Mouse (Mus musculus) stomach, embryonic 15.5 days (tissue): ENCODE measurements at regions not wholly inside any gene's neighbourhood (a gene's known extent, or its start where the extent isn't known, plus 50 kb on each side); places are given as distances from the start of the nearest gene placed in this dataset.
A peak's percentile ranks its signal among the peaks of the same experiment; 100 is the strongest.

Experiments used
- ATAC-seq: fragments of 200-750 bp; cut with Nextera tagmentation; 2 replicates; pipeline ENCODE4 v1.8.0; 2017; ENCODE audit warnings: low read depth, moderate number of reproducible peaks, moderate TSS enrichment; ENCODE audit not compliant: insufficient read depth, low FRiP score
- H3K27ac ChIP-seq: fragments of 300-500 bp; sonication (generic); 2 replicates; pipeline ENCODE4 v1.5.1; 2015; ENCODE audit warnings: mild to moderate bottlenecking, inconsistent platforms
- H3K27me3 ChIP-seq: fragments of 300-500 bp; sonication (generic); replicated peaks from 2 replicates; pipeline ENCODE4 v1.6.1; 2015; ENCODE audit warnings: inconsistent platforms
- H3K36me3 ChIP-seq: fragments of 300-500 bp; sonication (generic); 2 replicates; pipeline ENCODE4 v1.6.1; 2015; ENCODE audit warnings: inconsistent platforms
- H3K4me1 ChIP-seq: fragments of 300-500 bp; sonication (generic); 2 replicates; pipeline ENCODE4 v1.6.1; 2015; ENCODE audit warnings: inconsistent platforms
- H3K4me2 ChIP-seq: fragments of 300-500 bp; sonication (generic); 2 replicates; pipeline ENCODE4 v1.6.1; 2015; ENCODE audit warnings: mild to moderate bottlenecking, inconsistent platforms
- H3K4me3 ChIP-seq: fragments of 300-500 bp; sonication (generic); replicated peaks from 2 replicates; pipeline ENCODE4 v1.5.1; 2015; ENCODE audit warnings: inconsistent platforms
- H3K9ac ChIP-seq: fragments of 300-500 bp; sonication (generic); 2 replicates; pipeline ENCODE4 v1.6.1; 2015; ENCODE audit warnings: inconsistent platforms
- H3K9me3 ChIP-seq: fragments of 300-500 bp; sonication (generic); 2 replicates; pipeline ENCODE4 v1.6.1; 2016; ENCODE audit warnings: inconsistent platforms
- WGBS: fragments of 180-500 bp; shearing (Covaris S2); methylation state at CpG from one replicate; pipeline ENCODE4 v1.1.7; 2015; 5-methylcytosine and 5-hydroxymethylcytosine counted together

DNA sequence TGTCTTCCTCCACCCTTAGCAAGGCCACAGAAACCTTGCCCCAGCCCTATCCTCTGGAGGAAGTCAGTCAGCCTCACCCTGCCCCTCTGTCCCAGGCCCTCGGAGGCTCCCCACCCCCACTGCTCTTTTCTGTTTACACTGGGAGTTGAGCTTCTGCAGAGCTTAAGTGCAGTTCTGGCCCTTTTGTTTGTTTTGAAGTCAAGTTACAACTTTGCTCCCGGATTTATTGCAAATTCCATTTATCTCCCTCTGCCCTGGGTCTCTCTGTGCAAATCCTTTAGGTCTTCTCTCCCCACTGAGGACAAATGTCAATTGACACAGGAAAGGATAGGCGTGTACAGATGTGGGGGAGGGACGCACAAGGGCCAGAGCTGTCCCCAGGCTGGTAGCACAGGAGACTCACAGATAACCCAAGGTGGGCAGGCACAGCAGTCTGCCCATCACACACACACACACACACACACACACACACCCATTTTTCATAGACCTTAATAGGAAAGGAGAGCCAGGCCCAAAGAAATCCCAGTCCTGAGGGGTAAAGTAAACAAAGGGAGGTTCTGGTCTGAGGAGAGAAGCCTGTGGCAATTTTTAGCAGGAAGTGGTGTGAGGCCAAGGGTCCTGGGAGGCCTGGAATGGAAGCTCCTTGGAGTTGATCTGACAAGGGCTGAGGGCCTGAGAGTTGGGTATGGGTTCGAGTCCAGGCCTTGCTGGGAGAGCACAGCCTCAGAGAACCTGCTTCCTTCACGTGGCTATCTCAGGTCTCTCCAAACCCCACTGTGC lies 167.9 kb downstream of the Zfp36l1 start:
- WGBS, result 8% methylated on average over 6 of the region's 6 CpGs
- peak; percentile 84 for ATAC-seq
- Histone ChIP-seq H3K4me1 (peaks cover 58% of the 10 kb centered on the region), H3K27ac (peak overlapping the region; percentile 94), H3K9me3 (no peaks in the 10 kb centered on the region), H3K4me3 (no peak overlapping the region), H3K4me2 (peak overlapping the region; percentile 13; the same call in 1 of the 2 replicates), H3K36me3 (no peaks in the 10 kb centered on the region), H3K27me3 (no peaks in the 10 kb centered on the region), H3K9ac (no peak overlapping the region)

DNA sequence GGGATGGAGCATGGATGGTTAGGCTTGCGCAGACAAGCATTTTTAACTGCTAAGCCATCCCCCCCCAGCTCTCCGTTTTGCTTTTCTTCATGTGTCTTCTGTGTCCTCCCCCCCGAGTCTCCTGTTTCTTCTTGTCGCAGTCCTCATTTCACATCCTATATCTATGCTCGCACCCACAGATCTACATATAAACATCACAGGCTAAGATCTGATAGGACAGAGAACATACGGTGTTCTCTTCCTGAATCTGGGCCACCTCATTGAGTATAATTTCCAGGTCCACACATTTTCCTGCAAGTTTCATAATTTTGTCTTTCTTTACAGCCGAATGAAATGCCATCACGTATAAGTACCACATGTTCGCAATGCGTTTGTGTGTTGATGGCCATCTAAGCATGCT lies 168.7 kb downstream of the Zfp36l1 start:
- no peak for ATAC-seq
- Histone ChIP-seq H3K4me3 (no peak overlapping the region), H3K27ac (peak overlapping the region; percentile 94), H3K4me2 (no peak overlapping the region), H3K9ac (no peak overlapping the region), H3K27me3 (no peaks in the 10 kb centered on the region), H3K4me1 (peaks cover 58% of the 10 kb centered on the region), H3K9me3 (no peaks in the 10 kb centered on the region), H3K36me3 (no peaks in the 10 kb centered on the region)
- WGBS, result 57% methylated on average over 10 of the region's 10 CpGs

DNA sequence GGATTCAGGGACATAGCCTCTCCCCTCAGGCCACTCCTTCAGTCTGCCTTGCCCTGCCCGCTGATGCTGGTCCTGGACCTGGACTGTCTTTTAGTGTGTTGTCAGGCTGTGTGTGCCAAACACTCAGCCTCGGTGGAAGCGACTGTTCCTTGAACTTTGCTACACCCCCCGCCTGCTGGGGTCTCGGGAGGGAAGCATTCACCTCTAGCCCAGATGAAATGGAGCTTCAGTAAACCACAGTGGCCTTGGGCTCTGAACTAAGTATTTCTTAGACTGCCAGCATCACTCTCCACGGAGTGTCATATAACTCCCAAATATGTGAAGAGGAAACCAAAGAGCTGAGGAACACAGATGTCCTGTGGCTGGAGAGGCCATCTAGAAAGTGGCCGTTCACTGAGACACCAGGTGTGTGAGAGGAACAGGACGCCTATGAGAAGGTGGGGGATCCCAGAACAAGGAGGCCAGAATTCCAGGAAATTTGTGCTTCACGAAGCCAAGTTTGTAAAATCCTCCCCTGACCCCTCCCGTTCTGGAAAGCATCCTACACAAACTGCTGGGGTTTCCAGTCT lies 170.2 kb downstream of the Zfp36l1 start:
- no peaks in the 10 kb centered on the region for H3K9me3 ChIP-seq
- no peaks in the 10 kb centered on the region for H3K36me3 ChIP-seq
- 26% methylated on average over 10 of the region's 10 CpGs for WGBS
- ATAC-seq, result no peak
- H3K27ac ChIP-seq, result peak overlapping the region; percentile 94
- no peaks in the 10 kb centered on the region for H3K27me3 ChIP-seq
- no peak overlapping the region for H3K9ac ChIP-seq
- H3K4me3 ChIP-seq, result no peak overlapping the region
- H3K4me1 ChIP-seq, result peaks cover 45% of the 10 kb centered on the region
- no peak overlapping the region for H3K4me2 ChIP-seq

DNA sequence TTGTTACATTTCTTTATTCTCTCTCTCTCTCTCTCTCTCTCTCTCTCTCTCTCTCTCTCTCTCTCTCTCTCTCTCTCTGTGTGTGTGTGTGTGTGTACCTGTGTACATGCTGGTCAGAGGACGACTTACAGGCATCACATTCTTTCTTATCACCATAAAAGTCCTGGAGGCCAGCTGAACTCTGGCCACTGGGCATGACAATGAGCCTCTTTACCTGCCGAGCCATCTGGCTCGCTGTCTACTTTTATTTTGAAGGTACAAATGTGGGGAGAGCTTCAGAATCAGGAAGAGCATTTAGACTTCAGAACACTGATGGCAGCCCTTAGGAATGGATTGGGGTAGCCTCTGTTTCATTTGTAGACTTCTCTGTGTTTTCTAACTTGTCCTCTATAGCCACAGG lies 171.0 kb downstream of the Zfp36l1 start:
- WGBS, result 50% methylated on average over 3 of the region's 3 CpGs
- no peak overlapping the region for H3K4me2 ChIP-seq
- H3K9ac ChIP-seq, result no peak overlapping the region
- no peak for ATAC-seq
- no peak overlapping the region; the same call in 1 of the 2 replicates for H3K27ac ChIP-seq
- no peaks in the 10 kb centered on the region for H3K36me3 ChIP-seq
- no peak overlapping the region for H3K4me3 ChIP-seq
- peaks cover 47% of the 10 kb centered on the region for H3K4me1 ChIP-seq
- no peaks in the 10 kb centered on the region for H3K9me3 ChIP-seq
- H3K27me3 ChIP-seq, result no peaks in the 10 kb centered on the region

DNA sequence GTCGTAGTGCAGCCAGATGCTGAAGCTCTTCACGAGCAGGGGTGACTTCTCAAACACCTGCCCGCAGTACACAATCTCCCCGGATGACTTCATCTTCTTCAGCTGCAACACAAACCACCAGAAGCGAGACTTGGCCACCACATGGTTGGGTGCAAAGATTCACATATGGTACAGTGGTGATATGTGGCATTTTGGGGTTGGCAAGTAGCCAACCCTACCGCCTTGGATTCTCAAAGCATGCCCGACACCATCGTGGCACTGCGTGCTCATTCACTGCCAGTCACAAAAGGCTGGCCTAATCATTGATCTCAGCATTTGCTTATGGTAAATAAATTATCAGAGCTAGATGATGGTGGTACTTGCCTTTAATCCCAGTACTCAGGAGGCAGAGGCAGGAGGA lies 173.4 kb downstream of the Zfp36l1 start:
- 92% methylated on average over 9 of the region's 9 CpGs for WGBS

DNA sequence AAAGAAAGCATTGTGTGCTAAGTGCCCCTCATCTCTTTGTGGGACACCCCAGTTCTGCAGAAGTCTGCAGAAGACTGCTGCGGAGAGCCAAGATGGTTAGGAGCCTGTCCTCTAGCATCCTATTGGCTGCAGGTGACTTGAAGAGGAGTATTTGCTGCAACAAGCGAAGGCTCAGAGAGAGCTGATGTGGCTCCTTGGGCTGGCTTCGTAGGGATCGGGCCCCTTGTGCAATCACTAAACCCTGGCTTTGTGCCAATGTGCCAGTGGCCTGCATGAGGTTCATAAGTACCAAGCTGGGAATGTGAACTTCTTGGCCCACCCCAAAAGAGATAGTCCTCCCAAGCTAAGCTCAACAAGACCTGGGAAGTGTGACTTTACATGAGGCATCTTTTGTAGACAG lies 174.9 kb downstream of the Zfp36l1 start:
- Histone ChIP-seq H3K27me3 (no peaks in the 10 kb centered on the region), H3K27ac (0 out of 2 replicates have a peak overlapping the region, but pooled peaks have one; percentile 17), H3K9me3 (no peaks in the 10 kb centered on the region), H3K4me1 (peaks cover 17% of the 10 kb centered on the region), H3K36me3 (no peaks in the 10 kb centered on the region), H3K4me2 (no peak overlapping the region), H3K9ac (no peak overlapping the region), H3K4me3 (no peak overlapping the region)
- ATAC-seq, result no peak
- WGBS, result 85% methylated on average over 4 of the region's 4 CpGs

More for the DNA sequence above, 173.4 kb downstream of the Zfp36l1 start:
- Histone ChIP-seq H3K36me3 (no peaks in the 10 kb centered on the region), H3K27ac (no peak overlapping the region), H3K4me1 (peaks cover 31% of the 10 kb centered on the region), H3K27me3 (no peaks in the 10 kb centered on the region), H3K4me3 (no peak overlapping the region), H3K9me3 (no peaks in the 10 kb centered on the region), H3K9ac (no peak overlapping the region), H3K4me2 (no peak overlapping the region)
- no peak for ATAC-seq

DNA sequence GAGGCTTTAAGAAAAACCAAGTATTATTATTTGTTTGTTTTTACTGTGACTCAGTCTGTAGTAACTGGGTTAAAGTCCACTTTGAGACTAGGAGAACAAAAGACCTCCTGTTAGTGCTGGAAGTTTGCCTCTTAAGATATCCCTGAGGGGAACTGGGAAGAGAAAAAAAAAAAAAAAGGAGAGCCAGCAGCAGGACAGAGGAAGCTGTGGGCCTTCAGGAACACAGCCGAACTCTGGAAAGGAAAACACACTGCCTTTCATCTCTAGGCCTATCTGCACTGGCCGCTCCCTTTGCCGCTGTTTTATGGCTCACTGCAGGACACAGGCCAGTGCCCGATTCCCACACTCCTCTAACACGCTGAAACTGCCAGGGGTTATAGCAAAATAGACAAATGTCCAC lies 176.1 kb downstream of the Zfp36l1 start:
- Histone ChIP-seq H3K4me3 (no peak overlapping the region), H3K27ac (peak overlapping the region; percentile 65), H3K4me1 (peaks cover 12% of the 10 kb centered on the region; the same call in 1 of the 2 replicates), H3K4me2 (no peak overlapping the region), H3K36me3 (no peaks in the 10 kb centered on the region), H3K27me3 (no peaks in the 10 kb centered on the region), H3K9ac (no peak overlapping the region), H3K9me3 (no peaks in the 10 kb centered on the region)
- ATAC-seq, result peak; percentile 74
- WGBS, result 33% methylated on average over 5 of the region's 5 CpGs

DNA sequence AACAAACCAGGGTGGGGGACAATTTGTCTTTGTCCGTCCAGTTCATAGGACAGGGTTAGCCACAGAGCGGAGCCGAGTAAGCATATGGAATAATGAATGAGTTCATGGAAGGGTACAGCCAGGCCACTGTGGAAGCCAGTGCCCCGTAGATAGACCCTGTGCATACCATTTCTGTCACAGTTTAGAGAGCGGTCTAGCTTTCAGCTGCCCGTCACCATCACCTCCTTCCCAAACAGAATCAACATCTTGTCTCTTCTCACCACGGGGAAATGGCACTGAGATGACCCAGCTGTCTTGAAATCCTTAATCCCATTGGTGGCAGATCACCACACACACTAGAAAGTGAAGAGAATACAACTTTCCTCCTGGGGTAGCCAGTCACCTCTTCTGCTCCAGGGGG lies 178.7 kb downstream of the Zfp36l1 start:
- Histone ChIP-seq H3K4me2 (no peak overlapping the region), H3K27ac (no peak overlapping the region), H3K36me3 (no peaks in the 10 kb centered on the region), H3K9me3 (no peaks in the 10 kb centered on the region), H3K9ac (no peak overlapping the region), H3K4me1 (peaks cover 23% of the 10 kb centered on the region), H3K4me3 (no peak overlapping the region), H3K27me3 (no peaks in the 10 kb centered on the region)
- 64% methylated on average over 7 of the region's 7 CpGs for WGBS
- ATAC-seq, result no peak

DNA sequence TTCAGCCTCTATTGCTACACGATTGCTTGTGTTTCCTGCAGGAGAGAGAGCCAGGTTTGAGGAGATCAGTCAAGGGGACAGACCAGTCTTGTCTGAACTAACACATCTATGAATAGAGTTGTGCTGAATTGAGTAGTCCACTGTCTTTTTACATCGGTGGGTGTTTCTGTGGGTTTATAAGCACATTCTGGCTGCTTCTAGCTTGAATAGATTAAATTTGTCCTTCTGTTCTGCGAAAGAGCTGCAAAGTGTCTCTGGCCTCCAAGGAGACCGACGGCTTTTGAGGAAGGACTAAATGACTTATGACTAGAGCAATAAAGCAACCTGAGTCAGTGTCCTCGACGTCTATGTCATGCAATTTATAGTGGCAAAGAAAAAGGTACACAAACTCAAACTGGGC lies 179.9 kb downstream of the Zfp36l1 start:
- no peak overlapping the region for H3K27ac ChIP-seq
- no peaks in the 10 kb centered on the region for H3K36me3 ChIP-seq
- H3K9ac ChIP-seq, result no peak overlapping the region
- no peak overlapping the region for H3K4me2 ChIP-seq
- H3K27me3 ChIP-seq, result no peaks in the 10 kb centered on the region
- ATAC-seq, result no peak
- no peak overlapping the region for H3K4me3 ChIP-seq
- WGBS, result 73% methylated on average over 7 of the region's 7 CpGs
- peaks cover 32% of the 10 kb centered on the region for H3K4me1 ChIP-seq
- no peaks in the 10 kb centered on the region for H3K9me3 ChIP-seq

DNA sequence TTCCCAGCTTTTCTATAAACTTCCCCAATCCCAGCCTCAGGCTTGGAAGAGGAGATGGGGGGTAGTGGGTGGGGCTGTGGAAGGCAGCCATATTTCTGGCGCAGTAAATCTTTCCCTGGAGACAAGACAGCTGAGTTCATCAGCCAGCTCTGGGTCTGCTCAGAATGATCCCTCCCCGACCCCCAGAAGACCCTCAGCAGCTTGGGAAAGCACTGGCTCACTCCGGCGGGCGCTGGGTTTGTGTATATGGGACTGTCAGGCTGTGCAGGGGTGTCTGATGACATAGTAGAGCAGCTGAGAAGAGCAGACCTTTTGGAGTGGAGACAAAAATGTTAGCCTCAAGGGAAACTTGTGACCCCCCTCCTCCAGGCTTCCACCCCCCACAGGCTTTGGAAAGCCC lies 181.4 kb downstream of the Zfp36l1 start:
- peak; percentile 79 for ATAC-seq
- Histone ChIP-seq H3K27me3 (no peaks in the 10 kb centered on the region), H3K9me3 (no peaks in the 10 kb centered on the region), H3K4me3 (no peak overlapping the region), H3K4me1 (peaks cover 40% of the 10 kb centered on the region), H3K9ac (no peak overlapping the region), H3K4me2 (no peak overlapping the region), H3K36me3 (no peaks in the 10 kb centered on the region), H3K27ac (peak overlapping the region; percentile 96)
- WGBS, result 36% methylated on average over 5 of the region's 5 CpGs

DNA sequence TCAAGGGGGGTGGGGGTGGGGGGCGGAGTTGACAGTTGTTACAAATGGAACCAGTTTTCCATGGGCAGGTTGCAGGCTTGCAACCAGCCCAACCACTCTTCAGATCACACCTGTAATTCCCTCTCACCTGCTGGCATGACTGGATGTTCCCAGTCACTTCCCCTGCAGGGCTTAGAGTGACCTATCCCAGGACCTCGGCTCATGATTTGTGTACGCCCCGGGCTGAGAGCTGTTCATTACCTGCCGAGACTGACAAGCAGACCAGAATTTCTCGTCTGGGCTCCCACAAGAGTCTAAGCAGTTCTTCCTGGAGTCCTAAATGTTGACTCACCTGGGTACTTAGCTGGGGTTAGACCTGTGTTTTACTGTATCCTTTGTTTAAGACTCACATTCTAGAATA lies 183.0 kb downstream of the Zfp36l1 start:
- no peak overlapping the region for H3K4me3 ChIP-seq
- no peak overlapping the region for H3K9ac ChIP-seq
- peak overlapping the region; percentile 96 for H3K27ac ChIP-seq
- no peaks in the 10 kb centered on the region for H3K27me3 ChIP-seq
- H3K4me2 ChIP-seq, result no peak overlapping the region
- no peaks in the 10 kb centered on the region for H3K36me3 ChIP-seq
- H3K4me1 ChIP-seq, result peaks cover 51% of the 10 kb centered on the region
- WGBS, result 52% methylated on average over 6 of the region's 6 CpGs
- ATAC-seq, result no peak; the same call in 1 of the 2 replicates
- H3K9me3 ChIP-seq, result no peaks in the 10 kb centered on the region

DNA sequence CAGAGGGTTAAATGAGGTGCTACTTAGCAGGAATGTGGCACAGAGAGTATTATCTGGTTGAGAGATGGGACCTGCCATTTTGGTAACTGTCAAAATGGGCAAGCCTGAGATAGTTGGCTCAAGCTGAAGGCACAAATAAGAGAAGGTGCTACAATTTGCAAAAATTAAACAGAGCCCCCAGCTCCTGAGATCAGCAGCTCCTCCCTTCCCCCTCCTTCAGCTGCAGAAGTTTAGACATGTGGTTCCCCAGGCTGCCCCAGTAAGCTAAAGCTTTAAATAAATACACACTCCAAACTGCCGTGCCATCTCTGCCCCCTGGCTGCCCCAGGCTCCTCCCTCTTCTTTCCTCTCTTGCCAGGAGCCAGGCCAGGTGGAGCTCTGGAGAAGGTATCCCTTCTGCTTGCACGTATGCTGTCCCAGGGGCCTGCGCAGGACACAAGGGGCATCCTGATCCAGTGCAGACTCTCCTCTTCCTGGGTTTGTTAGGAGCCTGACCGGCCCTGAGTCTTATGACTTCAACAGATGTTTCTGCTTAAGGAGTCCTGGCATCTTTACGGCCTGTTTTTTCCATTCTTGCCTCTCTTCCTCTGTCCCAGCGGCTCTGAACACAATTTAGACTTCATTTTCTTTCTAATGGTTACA lies 184.0 kb downstream of the Zfp36l1 start:
- Histone ChIP-seq H3K4me1 (peaks cover 52% of the 10 kb centered on the region), H3K4me2 (no peak overlapping the region), H3K27me3 (no peaks in the 10 kb centered on the region), H3K9ac (no peak overlapping the region), H3K36me3 (no peaks in the 10 kb centered on the region), H3K27ac (peak overlapping the region; percentile 96), H3K9me3 (no peaks in the 10 kb centered on the region), H3K4me3 (no peak overlapping the region)
- WGBS, result 19% methylated on average over 6 of the region's 6 CpGs
- ATAC-seq, result peak; percentile 15; the same call in 1 of the 2 replicates
